16 mouse cellular contexts compared by ENCODE assay signal in genomic region chr7:105218281-105218680, GRCm38 (mm10).
DNase-seq lines count a peak whose midpoint lies in the region.
"Had no signal": no experiment of that assay in that cellular context is flagged by ENCODE, and none has a peak within 500 bp of the region (broad histone marks: within the 10 kb centered on the region; RNA-seq: fewer than 3 reads in every experiment).

No protein-coding gene starts in this region.

- DNase-seq in retina, adult 2 months (ENCODE audit: low read depth, low spot score) = peak; percentile 63
- no peak for DNase-seq in retina, embryonic 14.5 days (ENCODE audit: low spot score)
- DNase-seq in retina, postnatal 1 day = peak; percentile 78
- peak; percentile 59 for DNase-seq in retina, postnatal 7 days (ENCODE audit: low read depth, low spot score)
- no peak for DNase-seq in layer of hippocampus, adult 9-10 months (ENCODE audit: low spot score)
- no peak for DNase-seq in spleen, adult 18-20 months
- DNase-seq: adrenal gland, adult 2 months; adrenal gland, adult 8-10 months; adrenal gland, postnatal 10 days; adrenal gland, postnatal 14 days; adrenal gland, postnatal 25 days; adrenal gland, postnatal 36 days; B cell, adult 2 months; cerebellum, adult 11 months; cerebellum, adult 11-12 months; cerebellum, adult 18-20 months had no signal

Comparison
In these comparisons a context has a peak if more than half of its experiments do, and no peak if none do; other contexts are left out.
1. DNase-seq: peak in retina, adult 2 months (single experiment), retina, postnatal 1 day (single experiment) and retina, postnatal 7 days (single experiment); none in retina, embryonic 14.5 days (single experiment), layer of hippocampus, adult 9-10 months (single experiment) and spleen, adult 18-20 months (0 of 2).